Mouse (Mus musculus): ENCODE results near the gene Zscan21.

GRCm38 (mm10) chr5:138107130-138107529 is 9.6 kb upstream of the Zscan21 start:
- no peak for TF ChIP-seq EP300 (optimal IDR thresholded peaks at IDR 0.05)
- no peak for TF ChIP-seq CTCF (IDR thresholded peaks at IDR 0.05; ENCODE audit: low read depth)

Data from stomach, postnatal 0 days (tissue).